Mouse (Mus musculus): ENCODE results near the gene Gm9803. TPM values are rescaled to one million over a fixed set of nuclear protein-coding genes. Genes with fewer than 3 reads are reported as not detected.

Gene Gm9803
- total RNA-seq (2023), result not detected

GRCm38 (mm10) chr10:43523931-43524330 is at the start of gene Gm9803:
TSS of gene Gm9803 (plus strand) at chr10:43524084.

GRCm38 (mm10) chr10:43478751-43479435 is 45.0 kb upstream of the Gm9803 start, which contains the start of gene Bend3:
TSS of gene Bend3 (plus strand) at chr10:43478831.

GRCm38 (mm10) chr10:43540442-43541152 is 16.7 kb downstream of the Gm9803 start, which contains the start of gene 1700021F05Rik:
TSS of gene 1700021F05Rik (minus strand) at chr10:43540994.

Other genes starting within 250 kb of the Gm9803 start
- 8.0 TPM for gene Bend3, start 45.3 kb upstream of the Gm9803 start, total RNA-seq (2023)
- 15.9 TPM for gene 1700021F05Rik, start 16.9 kb downstream of the Gm9803 start, total RNA-seq (2023)
- 23.0 TPM for gene Cd24a, start 54.2 kb downstream of the Gm9803 start, total RNA-seq (2023)